Mouse (Mus musculus): Measurements from ENCODE around the gene Sgms1. TPM values are rescaled to one million over a fixed set of nuclear protein-coding genes. Genes with fewer than 3 reads are reported as not detected.
"Not testable (repeated sequence)": the region's sequence is repeated elsewhere in the genome, so short reads cannot be mapped to it uniquely, and the experiment has no call there.

Sgms1 gene
- total and polyA plus RNA-seq, 3 experiments: 27.0 to 62.1 (median 60.5) TPM

- no peaks in the 10 kb centered on the region for H3K4me1 ChIP-seq (ENCODE audit: control insufficient read depth, insufficient read depth, low read length)
- H3K4me3 ChIP-seq: no peak overlapping the region
- H3K36me3 ChIP-seq (ENCODE audit: control insufficient read depth, insufficient read depth, low read length): no peaks in the 10 kb centered on the region
- H3K27ac ChIP-seq: no peak overlapping the region
- no peaks in the 10 kb centered on the region for H3K27me3 ChIP-seq (ENCODE audit: control insufficient read depth, insufficient read depth, low read length)
- intact Hi-C loops (cut with DNase I): no loop called here
- H3K9ac ChIP-seq (ENCODE audit: low read depth, low read length): no peak overlapping the region
- TF ChIP-seq CTCF (IDR thresholded peaks at IDR 0.05) (no peak), POLR2A (IDR thresholded peaks at IDR 0.05; ENCODE audit: insufficient read depth, low read depth, low read length) (no peak)
- H3K79me2 ChIP-seq (replicated peaks; ENCODE audit: control insufficient read depth, insufficient read depth, low read length): no peaks in the 10 kb centered on the region
- WGBS: 65% methylated on average over 6 of the region's 6 CpGs
- no peak for DNase-seq
These were observed 301.6 kb downstream of the Sgms1 start for GRCm38 (mm10) chr19:32087736-32088470.

DNA sequence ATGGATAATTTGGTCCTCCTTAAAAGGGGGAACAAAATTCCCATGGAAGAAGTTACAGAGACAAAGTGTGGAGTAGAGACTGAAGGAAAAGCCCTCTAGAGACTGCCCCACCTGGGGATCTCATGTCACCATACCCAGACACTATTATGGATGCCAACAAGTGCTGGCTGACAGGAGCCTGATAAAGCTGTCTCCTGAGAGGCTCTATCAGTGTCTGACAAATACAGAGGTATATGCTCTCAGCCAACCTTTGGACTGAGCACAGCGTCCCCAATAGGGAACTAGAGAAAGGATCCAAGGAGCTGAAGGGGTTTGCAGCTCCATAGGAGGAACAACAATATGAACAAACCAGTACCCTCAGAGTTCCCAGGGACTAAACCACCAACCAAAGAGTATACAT lies 304.7 kb downstream of the Sgms1 start:
- intact Hi-C loops (cut with DNase I); H3K4me1 ChIP-seq (ENCODE audit: control insufficient read depth, insufficient read depth, low read length); H3K79me2 ChIP-seq (replicated peaks; ENCODE audit: control insufficient read depth, insufficient read depth, low read length); H3K27me3 ChIP-seq (ENCODE audit: control insufficient read depth, insufficient read depth, low read length); H3K9ac ChIP-seq (ENCODE audit: low read depth, low read length); H3K36me3 ChIP-seq (ENCODE audit: control insufficient read depth, insufficient read depth, low read length); H3K4me3 ChIP-seq; H3K27ac ChIP-seq; DNase-seq: not testable (repeated sequence)
- WGBS: 65% methylated on average over 1 of the region's 1 CpGs

Other genes starting within 250 kb of the Sgms1 start
- gene Rpl9-ps6, start 76.9 kb upstream of the Sgms1 start, total RNA-seq (2021): 10 to 100 TPM; 27.8 to 28.9 TPM
- gene Rpl9-ps6, start 76.9 kb upstream of the Sgms1 start, polyA plus RNA-seq (2012; rRNA removed): 7.4 and 18.5 TPM in 2 replicates
- 10 to 100 TPM; 14.2 to 14.3 TPM for gene Minpp1, start 96.1 kb upstream of the Sgms1 start, total RNA-seq (2021)
- gene Minpp1, start 96.1 kb upstream of the Sgms1 start, polyA plus RNA-seq (2012; rRNA removed): 8.7 and 11.1 TPM in 2 replicates
- 10 to 100 TPM; 12.2 to 14.0 TPM for gene Papss2, start 206.1 kb upstream of the Sgms1 start, total RNA-seq (2021)
- 6.2 and 9.1 TPM in 2 replicates for gene Papss2, start 206.1 kb upstream of the Sgms1 start, polyA plus RNA-seq (2012; rRNA removed)

Measured in heart, adult 2 months (tissue).